Mouse (Mus musculus) hematopoietic stem cell, adult 5-6 weeks (primary cell): Measurements from ENCODE around the gene Ssu2. TPM values are rescaled to one million over a fixed set of nuclear protein-coding genes. Genes with fewer than 3 reads are reported as not detected.
A peak's percentile ranks its signal among the peaks of the same experiment; 100 is the strongest.

ENCODE experiments used
- ATAC-seq, 2 experiments: fragments of 125-278 bp in 1 of 2; replicated peaks in 1 of 2; 2 replicates each; pipeline ENCODE4 v1.8.0; 2016 to 2017; ENCODE audit warnings: inconsistent platforms in 2 of 2, mild to moderate bottlenecking in 2 of 2, moderate number of reproducible peaks in 2 of 2, low read depth in 1 of 2, moderate TSS enrichment in 1 of 2; ENCODE audit not compliant: low FRiP score in 2 of 2, poor library complexity in 2 of 2, severe bottlenecking in 2 of 2, insufficient read depth in 1 of 2, low TSS enrichment in 1 of 2
- total RNA-seq: library from RNA; stranded (forward); fragments of 172-1452, 232-1000 nt; gene quantifications from 2 replicates; pipeline ENCODE4 v1.2.3, GENCODE M21; 2017

The Ssu2 gene
- total RNA-seq, 1 experiment from 2014 or later = not detected

GRCm38 (mm10) chr6:112362349-112362958 is 25.4 kb downstream of the Ssu2 start:
- peak; percentile 73 to 78 for ATAC-seq

DNA sequence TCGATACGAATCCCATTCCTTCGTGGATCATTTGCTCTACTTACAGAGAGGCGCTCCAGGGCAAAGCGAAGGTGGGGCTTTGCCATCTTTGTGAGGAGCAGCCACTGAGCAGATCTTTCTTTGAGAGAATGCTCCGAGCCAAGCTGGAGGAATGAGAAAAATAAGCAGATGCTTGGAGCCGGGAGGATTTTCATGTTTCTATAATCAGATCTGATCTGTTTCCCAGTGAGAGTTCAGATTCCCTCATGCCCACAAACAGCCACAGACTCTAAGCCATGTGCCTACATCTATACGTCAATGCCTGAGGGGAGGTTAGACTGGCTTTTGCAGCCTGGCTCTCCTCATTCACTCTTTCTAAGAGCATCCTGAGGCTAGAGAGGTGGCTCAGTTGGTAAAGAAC is 27.1 kb downstream of the Ssu2 start:
- ATAC-seq = no peak

DNA sequence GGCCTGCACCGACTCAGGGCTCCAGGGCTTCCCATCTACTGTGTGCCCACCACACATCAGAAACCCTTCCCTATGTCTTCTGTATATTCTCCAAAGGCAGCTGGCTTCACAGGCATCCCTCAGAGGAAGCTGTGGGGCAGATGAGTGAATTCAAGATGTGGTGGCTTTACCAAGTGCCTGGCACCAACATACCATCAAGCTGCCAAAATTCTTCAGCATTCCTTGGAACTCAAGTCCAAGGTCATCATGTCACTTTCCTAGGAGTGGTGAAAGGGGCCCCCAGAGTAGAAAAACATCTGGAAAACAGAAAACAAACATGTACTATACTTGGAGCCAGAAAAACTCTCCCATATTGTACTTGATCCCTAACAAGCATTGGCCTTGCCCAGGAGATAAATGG is 28.5 kb downstream of the Ssu2 start:
- ATAC-seq = no peak

DNA sequence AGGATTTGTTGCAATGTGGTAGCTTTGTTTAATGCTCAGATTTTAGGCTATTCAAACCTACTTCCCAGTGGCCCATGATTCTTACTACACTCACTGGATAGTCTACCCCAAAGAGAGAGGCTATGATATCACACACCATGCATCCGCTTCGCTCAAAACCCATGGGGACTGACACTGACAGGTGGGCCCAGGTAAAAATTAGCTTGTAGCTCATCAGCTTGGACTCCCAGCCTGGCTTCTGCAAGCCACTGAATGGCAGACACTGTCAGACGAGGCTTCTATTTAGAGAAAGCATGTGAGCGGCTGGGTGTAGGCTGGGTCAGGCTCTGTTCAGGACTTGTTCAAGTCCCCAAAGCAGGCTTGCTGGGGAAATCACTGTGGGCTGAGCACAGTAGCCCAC is 37.4 kb downstream of the Ssu2 start:
- ATAC-seq = no peak

DNA sequence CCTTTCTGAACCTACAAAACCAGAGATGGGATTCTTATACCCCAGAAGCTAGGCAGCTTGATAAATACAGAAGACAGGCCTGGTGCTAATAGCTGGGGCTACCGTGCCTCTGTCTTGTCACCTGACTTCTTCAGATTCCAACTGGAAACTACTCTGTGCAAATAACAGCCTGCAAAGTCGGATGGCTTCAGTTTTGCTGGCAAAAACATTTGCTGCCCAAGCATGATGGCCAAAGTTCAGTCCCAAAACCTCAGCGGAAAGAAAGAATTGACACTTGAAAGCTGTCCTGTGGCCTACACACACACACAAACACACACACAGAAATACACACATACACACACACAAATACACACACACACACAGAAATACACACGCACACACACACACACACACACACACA is 48.8 kb downstream of the Ssu2 start:
- no peak for ATAC-seq

GRCm38 (mm10) chr6:112337667-112338066 is 50.2 kb downstream of the Ssu2 start:
- ATAC-seq = no peak

DNA sequence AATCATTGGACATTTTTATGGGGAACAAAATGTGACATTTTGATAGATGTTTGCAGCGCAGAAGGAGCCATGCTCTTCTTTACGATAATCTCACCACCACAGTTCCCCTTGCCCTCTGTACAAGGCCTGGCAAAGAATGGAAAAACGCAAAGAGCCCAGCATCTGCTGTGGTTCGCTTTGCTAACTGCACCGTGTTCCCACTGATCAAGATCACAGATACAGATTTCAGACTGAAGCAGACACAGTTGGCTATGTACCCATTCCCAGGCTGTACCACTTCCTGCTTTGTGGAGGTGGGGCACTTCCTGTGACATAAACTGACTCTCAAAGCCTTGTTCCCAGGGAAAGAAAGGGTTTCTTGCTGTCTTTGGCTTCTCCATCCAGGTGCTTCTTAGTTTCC is 53.9 kb downstream of the Ssu2 start:
- ATAC-seq = peak; percentile 65 to 77

GRCm38 (mm10) chr6:112331223-112331598 is 56.6 kb downstream of the Ssu2 start:
- no peak for ATAC-seq

DNA sequence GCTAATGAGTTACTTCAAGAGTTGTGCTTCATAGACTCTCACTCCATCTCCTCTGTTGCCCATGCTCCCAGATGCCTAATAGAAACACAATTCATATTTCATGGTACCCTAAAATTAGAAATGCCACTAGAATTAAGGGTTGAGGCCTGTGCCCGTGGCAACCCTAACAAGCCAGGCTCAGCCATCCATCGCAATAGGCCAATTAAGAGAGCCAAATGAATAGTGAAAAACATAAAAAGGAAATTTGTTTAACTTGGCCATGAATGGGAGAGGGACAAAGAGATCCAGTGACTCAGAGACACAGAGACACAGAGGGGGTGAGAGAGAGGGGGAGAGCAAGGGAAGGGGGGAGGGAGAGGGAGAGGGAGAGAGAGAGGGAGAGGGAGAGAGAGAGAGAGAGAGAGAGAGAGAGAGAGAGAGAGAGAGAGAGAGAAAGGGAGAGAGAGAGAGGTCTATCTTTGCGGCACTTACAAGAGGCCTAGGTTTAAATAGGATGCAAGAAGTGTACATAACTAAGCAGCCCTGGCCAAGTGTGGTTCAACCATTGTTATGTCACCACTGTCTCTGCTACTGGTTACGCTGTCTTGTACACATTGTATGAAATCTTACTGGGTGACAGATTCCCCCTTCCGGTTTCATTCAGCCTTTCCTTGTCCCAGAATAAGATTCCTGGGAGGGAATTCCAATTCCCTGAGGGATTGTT is 57.2 kb downstream of the Ssu2 start:
- ATAC-seq = no peak

DNA sequence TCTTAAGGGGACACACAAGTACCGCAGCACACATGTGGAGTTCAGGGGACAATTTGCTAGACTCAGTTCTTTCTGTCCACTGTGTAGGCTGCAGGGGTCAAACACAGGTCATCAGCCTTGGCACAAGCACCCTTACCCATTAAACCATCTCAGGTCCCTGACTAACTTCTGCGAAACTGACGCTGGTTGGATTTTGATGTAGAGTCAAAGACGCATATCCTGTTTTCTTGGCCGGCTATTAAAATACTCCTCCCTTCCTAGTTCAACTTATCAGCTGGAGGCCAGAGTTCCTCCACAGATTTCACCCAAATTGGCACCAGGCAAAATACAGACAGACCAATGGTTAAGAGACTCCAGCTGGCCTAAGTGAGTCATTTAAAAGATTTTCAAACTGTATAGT is 60.0 kb downstream of the Ssu2 start:
- no peak for ATAC-seq

DNA sequence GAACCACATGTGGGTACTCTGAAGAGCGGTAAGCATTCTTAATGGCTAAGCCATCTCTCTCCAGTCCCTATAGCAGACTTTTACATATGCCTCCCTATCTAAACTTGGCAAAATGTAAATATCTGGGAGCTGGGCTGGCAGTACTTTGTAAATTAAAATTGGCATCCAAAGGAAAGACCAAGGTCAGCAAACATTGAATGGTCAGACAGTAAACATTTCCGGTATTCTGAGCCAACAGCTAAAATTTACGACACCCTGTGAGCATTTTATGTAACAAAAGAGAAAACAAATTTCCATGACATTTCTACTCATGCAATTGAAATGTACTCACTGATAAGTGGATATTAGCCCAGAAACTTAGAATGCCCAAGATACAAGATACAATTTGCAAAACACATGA is 62.6 kb downstream of the Ssu2 start:
- no peak for ATAC-seq

DNA sequence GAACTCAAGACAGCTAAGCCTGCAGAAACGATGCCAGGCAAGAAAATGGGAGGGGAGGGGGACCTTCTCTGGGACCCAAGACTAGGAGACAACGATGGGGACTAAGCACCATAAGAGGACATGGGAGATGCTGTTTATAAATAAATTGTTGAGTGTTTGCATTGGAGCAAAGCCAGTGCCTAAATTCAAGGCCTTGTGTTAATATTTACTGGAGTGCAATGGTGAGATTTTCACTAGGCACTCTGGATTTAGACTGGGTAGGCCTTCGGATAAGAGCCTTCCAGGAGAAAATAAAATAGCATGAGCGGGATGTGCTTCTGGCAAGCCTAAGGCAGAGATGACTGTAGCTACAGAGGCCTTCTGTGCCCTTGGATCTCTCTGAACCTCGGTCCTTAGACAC is 64.9 kb downstream of the Ssu2 start:
- no peak for ATAC-seq

- no peak for ATAC-seq
Measured at GRCm38 (mm10) chr6:112320679-112321078, 67.1 kb downstream of the Ssu2 start.

GRCm38 (mm10) chr6:112319449-112319848 is 68.4 kb downstream of the Ssu2 start:
- ATAC-seq = no peak

DNA sequence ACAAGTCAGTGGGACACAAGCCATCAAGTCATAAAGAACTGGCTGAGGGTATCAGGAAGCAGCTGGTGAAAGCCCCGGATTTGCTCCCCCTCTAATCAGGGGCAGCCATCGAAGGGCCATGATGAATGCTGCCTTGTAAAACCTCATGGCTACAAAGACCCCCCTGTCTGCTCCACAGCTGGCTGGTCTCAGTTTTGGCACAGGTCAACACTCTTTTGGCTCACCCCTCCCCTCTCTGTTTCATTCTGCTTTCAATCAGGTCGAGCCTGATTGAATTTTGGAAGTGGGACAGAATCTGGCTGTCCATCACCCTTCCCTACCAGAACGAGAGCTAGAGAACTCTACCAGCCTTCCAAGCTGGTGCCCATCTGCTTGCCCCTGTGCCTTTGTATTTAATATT is 76.4 kb downstream of the Ssu2 start:
- no peak for ATAC-seq

DNA sequence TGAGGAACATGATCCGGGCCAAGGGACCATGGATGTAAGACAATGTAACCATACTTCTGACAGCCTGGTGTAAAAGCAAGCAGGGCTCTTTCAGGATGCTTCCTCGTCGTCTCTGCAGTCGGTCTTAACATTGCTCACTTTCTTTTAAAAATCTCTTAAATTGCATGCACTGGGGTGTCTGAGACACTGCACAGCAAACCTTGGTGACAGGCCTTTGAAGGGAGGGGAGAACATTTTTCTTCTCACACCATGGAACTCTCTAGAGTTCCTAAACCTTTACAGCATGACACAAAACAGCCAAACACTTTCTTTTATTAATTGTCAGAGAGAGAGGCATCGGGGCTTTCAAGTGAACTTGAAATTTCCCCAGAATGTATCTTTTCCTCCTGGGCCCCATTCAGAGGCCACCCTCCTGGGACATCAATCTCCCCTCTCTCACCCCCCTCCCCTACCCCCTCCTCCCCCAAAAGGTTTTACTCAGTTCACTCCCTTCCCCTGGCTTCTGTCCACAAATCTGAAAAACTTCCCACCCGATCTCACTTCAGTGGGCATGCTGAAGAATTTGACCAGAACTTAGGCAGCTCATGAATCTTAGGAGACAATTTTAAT is 78.4 kb downstream of the Ssu2 start:
- ATAC-seq = no peak
